ENCODE assay signal across 7 mouse cellular contexts in genomic region chrX:93286291-93286893, GRCm38 (mm10). TPM values are rescaled to one million over a fixed set of nuclear protein-coding genes. Genes with fewer than 3 reads are reported as not detected.
DNase-seq lines count a peak whose midpoint lies in the region; ATAC-seq lines count a peak whose summit lies in the region.

Gene Arx (plus strand): TSS chrX:93286445.

- no peak within 1 kb of the TSS for H3K27ac ChIP-seq in kidney, embryonic 15.5 days
- no peak within 1 kb of the TSS for H3K27ac ChIP-seq in limb, embryonic 13.5 days
- H3K27ac ChIP-seq in midbrain, embryonic 15.5 days, result no peak within 1 kb of the TSS

- H3K36me3 ChIP-seq in kidney, embryonic 15.5 days, result no peaks in the 10 kb centered on the region
- no peaks in the 10 kb centered on the region for H3K36me3 ChIP-seq in limb, embryonic 13.5 days
- H3K36me3 ChIP-seq in midbrain, embryonic 15.5 days (replicated peaks), result no peaks in the 10 kb centered on the region

- H3K9me3 ChIP-seq in kidney, embryonic 15.5 days (replicated peaks), result no peaks in the 10 kb centered on the region
- no peaks in the 10 kb centered on the region for H3K9me3 ChIP-seq in limb, embryonic 13.5 days
- no peaks in the 10 kb centered on the region for H3K9me3 ChIP-seq in midbrain, embryonic 15.5 days

- WGBS in kidney, embryonic 15.5 days, result 22% methylated on average over 31 of the region's 31 CpGs
- 16% methylated on average over 31 of the region's 31 CpGs for WGBS in limb, embryonic 13.5 days
- WGBS in midbrain, embryonic 15.5 days, result 20% methylated on average over 31 of the region's 31 CpGs

- H3K4me2 ChIP-seq in kidney, embryonic 15.5 days, result peak within 1 kb of the TSS; percentile 46
- peak within 1 kb of the TSS; percentile 48 for H3K4me2 ChIP-seq in limb, embryonic 13.5 days (replicated peaks)
- H3K4me2 ChIP-seq in midbrain, embryonic 15.5 days, result peak within 1 kb of the TSS; percentile 40

- ATAC-seq in activated CD4-positive, CD25-positive, alpha-beta regulatory T cell, adult 4 months, result peak; percentile 85
- peak; percentile 94 for ATAC-seq in kidney, embryonic 15.5 days (replicated peaks; ENCODE audit: low FRiP score)
- peak; percentile 95 for ATAC-seq in limb, embryonic 13.5 days (ENCODE audit: low FRiP score, low read depth)
- ATAC-seq in midbrain, embryonic 15.5 days (replicated peaks), result peak; percentile 95

- H3K4me3 ChIP-seq in kidney, embryonic 15.5 days (replicated peaks), result peak within 1 kb of the TSS; percentile 19
- H3K4me3 ChIP-seq in limb, embryonic 13.5 days, result peak within 1 kb of the TSS; percentile 16; the same call in 1 of the 2 replicates
- peak within 1 kb of the TSS; percentile 24 for H3K4me3 ChIP-seq in midbrain, embryonic 15.5 days

- H3K4me1 ChIP-seq in kidney, embryonic 15.5 days, result peaks cover 16% of the 10 kb centered on the region
- peaks cover 15% of the 10 kb centered on the region; the same call in 1 of the 2 replicates for H3K4me1 ChIP-seq in limb, embryonic 13.5 days
- H3K4me1 ChIP-seq in midbrain, embryonic 15.5 days, result peaks cover 9% of the 10 kb centered on the region

- no peak within 1 kb of the TSS for H3K9ac ChIP-seq in kidney, embryonic 15.5 days
- H3K9ac ChIP-seq in limb, embryonic 13.5 days, result no peak within 1 kb of the TSS
- H3K9ac ChIP-seq in midbrain, embryonic 15.5 days, result no peak within 1 kb of the TSS

- DNase-seq in c-Kit-positive CD71-positive TER-119-negative erythroid progenitor cells, embryonic 14.5 days (ENCODE audit: low read depth), result peak; percentile 27
- DNase-seq in gastrocnemius, postnatal 25 days, result peak; percentile 37
- DNase-seq in testis, postnatal 10 days (ENCODE audit: low spot score), result peak; percentile 87

- peaks cover 97% of the 10 kb centered on the region for H3K27me3 ChIP-seq in kidney, embryonic 15.5 days
- H3K27me3 ChIP-seq in limb, embryonic 13.5 days, result peaks cover 94% of the 10 kb centered on the region
- peaks cover 34% of the 10 kb centered on the region for H3K27me3 ChIP-seq in midbrain, embryonic 15.5 days (replicated peaks)

RNA-seq across cellular contexts. Expression of gene Arx, which starts in this region (rescaled TPM):
- polyA plus RNA-seq in activated CD4-positive, CD25-positive, alpha-beta regulatory T cell, adult 4 months (2017; shearing (Covaris generic)), result not detected
- under 1 TPM; 0.27 to 0.28 TPM for total RNA-seq in gastrocnemius, postnatal 25 days (2021)
- 0.31 and 0.43 TPM in 2 replicates for polyA plus RNA-seq in kidney, embryonic 15.5 days (2015; fragmentation: Nextera tagmentation; extraction: Ambion mirVana)
- 0.60 and 0.61 TPM in 2 replicates for polyA plus RNA-seq in limb, embryonic 13.5 days (2015; fragmentation: Nextera tagmentation; extraction: Ambion mirVana)
- polyA plus RNA-seq in midbrain, embryonic 15.5 days (2015; fragmentation: Nextera tagmentation; extraction: Ambion mirVana), result 10.4 and 10.7 TPM in 2 replicates

Comparison
In these comparisons a context has a peak if more than half of its experiments do, and no peak if none do; other contexts are left out.
1. Peak in ATAC-seq in activated CD4-positive, CD25-positive, alpha-beta regulatory T cell, adult 4 months; RNA of the gene not detected or under 1 TPM.
2. Peak in DNase-seq in gastrocnemius, postnatal 25 days; RNA of the gene not detected or under 1 TPM.
3. Peak in ATAC-seq, H3K4me3 ChIP-seq and H3K4me2 ChIP-seq in kidney, embryonic 15.5 days; RNA of the gene not detected or under 1 TPM.
4. Peak in ATAC-seq, H3K4me3 ChIP-seq and H3K4me2 ChIP-seq in limb, embryonic 13.5 days; RNA of the gene not detected or under 1 TPM.
5. DNase-seq: peak in every context shown above with its lines; median percentile 87 in testis, postnatal 10 days; 37 in gastrocnemius, postnatal 25 days; 27 in c-Kit-positive CD71-positive TER-119-negative erythroid progenitor cells, embryonic 14.5 days.